Comparison of ENCODE assay signal across 7 mouse cellular contexts in genomic region chr17:80018239-80018975, GRCm38 (mm10). TPM values are rescaled to one million over a fixed set of nuclear protein-coding genes. Genes with fewer than 3 reads are reported as not detected.
DNase-seq lines count a peak whose midpoint lies in the region; ATAC-seq and TF ChIP-seq lines count a peak whose summit lies in the region.

No protein-coding gene starts in this region.

- no peak for DNase-seq in heart, adult 18-20 months
- DNase-seq in stomach, postnatal 0 days (ENCODE audit: low spot score), result no peak
- DNase-seq in frontal cortex, postnatal 36 days (ENCODE audit: low spot score in 2 of 2), result no peak

- no peaks in the 10 kb centered on the region for H3K9me3 ChIP-seq in heart, embryonic 13.5 days
- no peaks in the 10 kb centered on the region for H3K9me3 ChIP-seq in midbrain, embryonic 13.5 days
- 0 out of 2 replicates have a peak, but pooled peaks cover 2% of the 10 kb centered on the region for H3K9me3 ChIP-seq in midbrain, embryonic 15.5 days
- H3K9me3 ChIP-seq in intestine, postnatal 0 days (ENCODE audit: control insufficient read depth), result no peaks in the 10 kb centered on the region
- no peaks in the 10 kb centered on the region for H3K9me3 ChIP-seq in stomach, postnatal 0 days (ENCODE audit: control insufficient read depth, low read length)

- H3K9ac ChIP-seq in heart, embryonic 13.5 days, result no peak overlapping the region
- H3K9ac ChIP-seq in midbrain, embryonic 13.5 days (replicated peaks), result no peak overlapping the region
- H3K9ac ChIP-seq in midbrain, embryonic 15.5 days, result no peak overlapping the region
- no peak overlapping the region for H3K9ac ChIP-seq in intestine, postnatal 0 days (ENCODE audit: low read depth, low read length)
- no peak overlapping the region for H3K9ac ChIP-seq in stomach, postnatal 0 days (ENCODE audit: low read length)

- H3K4me2 ChIP-seq in heart, embryonic 13.5 days, result peak overlapping the region; percentile 68
- no peak overlapping the region for H3K4me2 ChIP-seq in midbrain, embryonic 13.5 days (replicated peaks)
- H3K4me2 ChIP-seq in midbrain, embryonic 15.5 days, result no peak overlapping the region
- H3K4me2 ChIP-seq in intestine, postnatal 0 days (replicated peaks; ENCODE audit: low read depth), result peak overlapping the region; percentile 61
- peak overlapping the region; percentile 38; the same call in 1 of the 2 replicates for H3K4me2 ChIP-seq in stomach, postnatal 0 days (replicated peaks; ENCODE audit: low read depth)

- TF ChIP-seq EP300 in stomach, postnatal 0 days (optimal IDR thresholded peaks at IDR 0.05), result no peak

- no peaks in the 10 kb centered on the region; the same call in 1 of the 2 replicates for H3K27me3 ChIP-seq in heart, embryonic 13.5 days (replicated peaks)
- H3K27me3 ChIP-seq in midbrain, embryonic 13.5 days, result no peaks in the 10 kb centered on the region; the same call in 1 of the 2 replicates
- H3K27me3 ChIP-seq in midbrain, embryonic 15.5 days (replicated peaks), result no peaks in the 10 kb centered on the region
- H3K27me3 ChIP-seq in intestine, postnatal 0 days (replicated peaks; ENCODE audit: control insufficient read depth, insufficient read depth, low read length), result no peaks in the 10 kb centered on the region
- H3K27me3 ChIP-seq in stomach, postnatal 0 days (ENCODE audit: control insufficient read depth, insufficient read depth, low read length), result no peaks in the 10 kb centered on the region

- H3K36me3 ChIP-seq in heart, embryonic 13.5 days, result no peaks in the 10 kb centered on the region
- no peaks in the 10 kb centered on the region for H3K36me3 ChIP-seq in midbrain, embryonic 13.5 days
- no peaks in the 10 kb centered on the region for H3K36me3 ChIP-seq in midbrain, embryonic 15.5 days (replicated peaks)
- no peaks in the 10 kb centered on the region for H3K36me3 ChIP-seq in intestine, postnatal 0 days (ENCODE audit: control insufficient read depth, insufficient read depth)
- no peaks in the 10 kb centered on the region for H3K36me3 ChIP-seq in stomach, postnatal 0 days (ENCODE audit: control insufficient read depth, insufficient read depth, low read length)

- no peaks in the 10 kb centered on the region for H3K4me1 ChIP-seq in heart, embryonic 13.5 days
- H3K4me1 ChIP-seq in midbrain, embryonic 13.5 days (replicated peaks), result peaks cover 6% of the 10 kb centered on the region
- H3K4me1 ChIP-seq in midbrain, embryonic 15.5 days, result no peaks in the 10 kb centered on the region; the same call in 1 of the 2 replicates
- H3K4me1 ChIP-seq in intestine, postnatal 0 days (replicated peaks; ENCODE audit: control insufficient read depth, insufficient read depth, low read length), result no peaks in the 10 kb centered on the region
- H3K4me1 ChIP-seq in stomach, postnatal 0 days (replicated peaks; ENCODE audit: control insufficient read depth, insufficient read depth), result no peaks in the 10 kb centered on the region

- no peak overlapping the region for H3K27ac ChIP-seq in heart, embryonic 13.5 days (replicated peaks)
- no peak overlapping the region for H3K27ac ChIP-seq in midbrain, embryonic 13.5 days
- H3K27ac ChIP-seq in midbrain, embryonic 15.5 days, result no peak overlapping the region
- H3K27ac ChIP-seq in intestine, postnatal 0 days (ENCODE audit: low read depth, low read length), result no peak overlapping the region
- no peak overlapping the region for H3K27ac ChIP-seq in stomach, postnatal 0 days (replicated peaks)

- ATAC-seq in heart, embryonic 13.5 days (ENCODE audit: extremely low read depth, insufficient number of reproducible peaks, low FRiP score, low TSS enrichment), result no peak; the same call in 1 of the 2 replicates
- 0 out of 2 replicates have a peak, but pooled peaks have one; percentile 32 for ATAC-seq in midbrain, embryonic 13.5 days
- ATAC-seq in midbrain, embryonic 15.5 days (replicated peaks), result no peak
- 0 out of 2 replicates have a peak, but pooled peaks have one; percentile 37 for ATAC-seq in intestine, postnatal 0 days
- ATAC-seq in stomach, postnatal 0 days (ENCODE audit: low FRiP score, low TSS enrichment), result 0 out of 2 replicates have a peak, but pooled peaks have one; percentile 19

- WGBS in heart, embryonic 13.5 days, result 41% methylated on average over 12 of the region's 12 CpGs
- 64% methylated on average over 12 of the region's 12 CpGs for WGBS in midbrain, embryonic 13.5 days
- 67% methylated on average over 12 of the region's 12 CpGs for WGBS in midbrain, embryonic 15.5 days
- 34% methylated on average over 12 of the region's 12 CpGs for WGBS in intestine, postnatal 0 days
- WGBS in stomach, postnatal 0 days, result 45% methylated on average over 12 of the region's 12 CpGs

- H3K4me3 ChIP-seq in heart, embryonic 13.5 days, result no peak overlapping the region
- no peak overlapping the region for H3K4me3 ChIP-seq in midbrain, embryonic 13.5 days (replicated peaks)
- no peak overlapping the region for H3K4me3 ChIP-seq in midbrain, embryonic 15.5 days
- H3K4me3 ChIP-seq in intestine, postnatal 0 days (ENCODE audit: low read depth, low read length), result no peak overlapping the region
- H3K4me3 ChIP-seq in stomach, postnatal 0 days (ENCODE audit: low read depth, low read length), result no peak overlapping the region

- no peak for TF ChIP-seq CTCF in intestine, postnatal 0 days (IDR thresholded peaks at IDR 0.05; ENCODE audit: low read depth)
- TF ChIP-seq CTCF in stomach, postnatal 0 days (IDR thresholded peaks at IDR 0.05; ENCODE audit: low read depth), result no peak

RNA-seq across cellular contexts. Expression of gene Hnrnpll, which starts 43.7 kb away (rescaled TPM):
- 39.9 and 40.3 TPM in 2 replicates for polyA plus RNA-seq in heart, embryonic 13.5 days (2015; fragmentation: Nextera tagmentation; extraction: Ambion mirVana)
- 10 to 100 TPM; 22.9 TPM for total RNA-seq in heart, adult 18-20 months (2021)
- 70.2 and 76.7 TPM in 2 replicates for polyA plus RNA-seq in midbrain, embryonic 13.5 days (2015; fragmentation: Nextera tagmentation; extraction: Ambion mirVana)
- 63.7 and 65.5 TPM in 2 replicates for polyA plus RNA-seq in midbrain, embryonic 15.5 days (2015; fragmentation: Nextera tagmentation; extraction: Ambion mirVana)
- 21.9 and 22.1 TPM in 2 replicates for polyA plus RNA-seq in intestine, postnatal 0 days (2015; fragmentation: Nextera tagmentation; extraction: Ambion mirVana)
- 18.3 and 20.9 TPM in 2 replicates for polyA plus RNA-seq in stomach, postnatal 0 days (2015; fragmentation: Nextera tagmentation; extraction: Ambion mirVana)

Comparison
In these comparisons a context has a peak if more than half of its experiments do, and no peak if none do; other contexts are left out.
1. ATAC-seq: peak in midbrain, embryonic 13.5 days (single experiment), intestine, postnatal 0 days (single experiment) and stomach, postnatal 0 days (single experiment); none in heart, embryonic 13.5 days (single experiment) and midbrain, embryonic 15.5 days (single experiment).
2. H3K4me2 ChIP-seq: peak in heart, embryonic 13.5 days (single experiment), intestine, postnatal 0 days (single experiment) and stomach, postnatal 0 days (single experiment); none in midbrain, embryonic 13.5 days (single experiment) and midbrain, embryonic 15.5 days (single experiment).